Mouse (Mus musculus) heart, postnatal 14 days (tissue): Measurements from ENCODE around the gene Ap5z1. TPM values are rescaled to one million over a fixed set of nuclear protein-coding genes. Genes with fewer than 3 reads are reported as not detected.
A peak's percentile ranks its signal among the peaks of the same experiment; 100 is the strongest.

Source experiments
- DNase-seq, 2 experiments: peaks; one replicate each; pipeline ENCODE4 v3.0.0; 2021 to 2022
- intact Hi-C: fragments of 180-260 bp; cut with DNase I; formaldehyde crosslinking; loops from one replicate; pipeline ENCODE4 v1.15.1; 2025
- long read RNA-seq, 2 experiments: library from polyadenylated mRNA; stranded (forward); transcript quantifications; one replicate each; pipeline ENCODE4 v2.0.0; 2021
- total RNA-seq, 2 experiments: library from RNA; stranded (reverse); gene quantifications; 2 replicates each; pipeline ENCODE4 v1.2.3; 2021

Gene Ap5z1
- total RNA-seq, result 1 to 10 TPM; 5.9 to 8.7 TPM
- long read RNA-seq, experiment 1, partial matches to known transcripts, result 1 of 5 reads
- long read RNA-seq, experiment 1, other reads (novel, unspliced or antisense), result 3 of 5 reads
- long read RNA-seq, experiment 2, transcript Ap5z1-201 (17 exons, 3,689 nt), result major isoform, 11 of 14 reads
- long read RNA-seq, experiment 2, partial matches to known transcripts, result 3 of 14 reads
- long read RNA-seq, experiment 2, other reads (novel, unspliced or antisense), result 0 of 14 reads

DNA sequence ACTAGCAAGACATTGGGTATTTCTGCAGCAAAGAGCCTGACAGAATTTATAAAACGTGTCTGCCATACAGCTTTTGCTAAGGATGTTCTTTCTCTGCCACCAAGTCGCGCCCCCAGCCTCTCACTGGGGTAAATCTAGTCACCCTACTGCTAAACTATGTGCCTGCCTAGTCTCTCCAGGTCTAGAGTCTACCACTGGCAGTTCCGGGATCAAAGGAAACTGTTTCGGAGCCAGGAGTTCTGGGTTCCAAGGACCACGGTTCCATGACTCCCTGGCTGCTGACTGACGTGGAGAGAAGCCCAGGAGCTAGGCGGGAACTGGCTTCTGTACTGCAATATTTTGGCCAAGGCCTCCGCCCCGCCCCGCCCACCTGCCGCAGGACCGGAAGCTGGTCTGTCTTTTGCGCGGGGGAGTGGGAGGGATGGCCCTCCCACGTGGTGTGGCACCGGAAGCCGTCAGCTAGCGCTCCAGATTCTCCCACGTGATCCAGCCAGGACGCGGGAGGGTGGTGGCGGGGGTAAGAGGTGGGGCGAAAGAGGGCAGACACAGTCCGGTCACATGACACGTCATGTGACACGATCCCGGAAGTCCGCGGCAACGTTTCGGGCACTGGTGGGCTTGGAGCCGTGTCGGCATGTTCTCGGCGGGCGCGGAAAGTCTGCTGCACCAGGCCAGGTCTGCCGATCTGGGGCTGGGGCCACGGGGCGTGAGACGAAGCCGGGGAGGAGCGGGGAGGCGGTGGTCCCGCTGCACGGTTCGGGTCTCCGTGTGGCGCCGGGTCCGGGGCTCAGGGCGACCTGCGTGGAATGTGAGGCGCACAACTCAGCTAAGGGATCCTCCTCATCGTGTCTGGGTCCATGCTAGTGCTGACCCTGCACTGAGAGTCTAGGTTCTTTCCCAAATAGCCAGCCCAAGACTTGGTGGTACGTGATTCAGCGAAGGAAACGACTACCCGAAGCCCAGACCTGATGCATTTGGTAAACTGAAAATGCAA is at the start of gene Ap5z1:
Gene Ap5z1 (plus strand): TSS at position 484 of the 994 bp plus-strand sequence.
- peak; percentile 90 to 91 for DNase-seq
- intact Hi-C loops, result no loop called here

GRCm38 (mm10) chr5:142415401-142415800 is 48.3 kb upstream of the Ap5z1 start:
- intact Hi-C loops, result no loop called here
- no peak for DNase-seq

DNA sequence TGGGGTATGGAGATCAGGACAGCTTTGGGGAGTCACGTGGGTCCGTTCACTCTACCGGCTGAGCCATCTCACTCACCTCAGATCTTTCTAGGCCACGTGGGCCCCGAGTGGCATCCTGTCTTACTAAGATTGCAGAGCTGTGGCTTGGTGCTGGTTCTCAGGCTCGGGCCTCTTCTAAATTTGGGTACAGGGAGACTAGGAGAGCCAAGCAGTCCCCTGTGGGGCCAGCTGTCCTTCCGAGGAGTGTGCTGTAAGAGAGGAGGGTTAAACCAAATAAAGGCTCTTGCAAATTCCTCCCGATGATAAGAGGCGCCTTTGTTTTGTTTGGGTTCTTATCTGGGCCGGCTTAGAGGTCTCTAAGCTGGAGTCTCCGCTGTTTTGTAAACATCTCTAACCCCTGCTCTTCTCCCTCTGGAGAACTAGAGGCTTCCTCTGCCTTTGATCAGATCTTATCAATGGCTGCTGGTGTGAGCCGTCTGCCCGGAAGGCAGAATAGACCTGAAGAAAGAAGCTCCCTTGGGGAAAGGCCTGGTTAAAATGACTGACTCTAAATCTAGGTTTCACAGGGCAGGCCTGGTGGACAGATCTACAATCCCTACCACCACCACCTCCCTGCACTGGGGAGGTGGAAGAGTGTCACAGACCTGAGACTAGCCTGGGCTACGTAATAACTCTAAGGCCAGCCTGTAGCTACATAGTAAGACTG is 47.5 kb upstream of the Ap5z1 start:
- no peak for DNase-seq
- intact Hi-C loops, result no loop called here

- intact Hi-C loops, result no loop called here
- no peak for DNase-seq
These were observed 46.6 kb upstream of the Ap5z1 start for GRCm38 (mm10) chr5:142417104-142417503.

DNA sequence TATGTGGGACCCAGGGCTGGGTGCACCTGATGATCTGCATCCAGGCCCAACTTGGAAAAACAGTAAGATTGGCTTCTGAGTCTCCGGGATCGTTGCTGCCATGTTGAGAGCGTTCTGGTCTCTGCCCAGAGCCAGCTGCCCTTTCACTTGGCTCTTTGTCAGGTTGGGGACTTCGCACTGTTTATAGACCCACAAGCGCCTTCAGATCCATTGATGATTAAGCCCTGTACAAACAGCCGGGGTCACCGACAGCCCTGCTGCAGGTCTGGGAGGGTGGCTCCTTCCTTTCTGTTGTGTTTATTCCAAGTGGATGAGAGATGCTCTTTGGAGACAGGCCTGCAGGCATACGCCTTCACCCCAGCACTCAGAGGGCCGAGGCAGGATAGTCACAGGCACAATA is 45.9 kb upstream of the Ap5z1 start:
- intact Hi-C loops, result no loop called here
- DNase-seq, result no peak

DNA sequence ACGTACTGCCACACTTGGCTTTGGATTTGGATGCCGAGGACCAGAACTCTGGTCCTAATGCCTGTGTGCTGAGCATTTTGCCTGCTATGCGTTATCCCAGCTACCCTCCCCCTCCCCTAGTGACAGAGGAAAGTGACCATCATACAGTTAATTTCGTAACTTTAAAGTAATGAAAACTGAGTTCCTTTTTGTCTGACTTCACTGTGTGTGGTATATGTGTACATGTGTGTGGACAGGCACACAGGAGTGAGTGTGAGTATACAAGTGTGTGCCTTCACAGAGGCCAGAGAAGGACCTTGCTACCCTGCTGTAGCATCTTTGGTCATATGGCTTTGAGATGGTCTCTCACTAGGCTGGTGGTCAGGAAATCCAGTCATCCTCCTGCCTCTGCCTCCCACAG is 45.3 kb upstream of the Ap5z1 start:
- no peak for DNase-seq

DNA sequence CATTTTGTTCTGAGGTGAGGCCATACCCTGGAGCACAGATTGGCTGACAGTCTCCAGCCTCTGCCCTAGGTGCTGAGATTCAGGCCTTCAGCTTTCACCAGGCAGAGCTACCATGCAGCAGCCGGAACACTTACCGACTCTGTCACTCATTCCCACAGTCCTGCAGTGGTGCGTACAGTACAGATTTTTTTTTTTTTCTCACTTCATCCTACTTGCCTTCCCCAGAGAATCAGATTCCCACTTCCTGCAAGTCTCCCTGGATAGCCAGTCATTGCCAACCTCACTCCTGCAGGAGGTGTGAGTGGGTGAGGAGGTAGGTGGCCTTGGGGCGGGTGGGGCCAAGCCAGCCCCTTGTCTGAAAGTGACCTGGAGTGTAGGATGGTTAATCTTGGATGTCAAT is 43.4 kb upstream of the Ap5z1 start:
- intact Hi-C loops, result no loop called here
- no peak for DNase-seq

More for the DNA sequence above, 45.3 kb upstream of the Ap5z1 start:
- intact Hi-C loops, result no loop called here

GRCm38 (mm10) chr5:142420920-142421319 is 42.8 kb upstream of the Ap5z1 start:
- intact Hi-C loops, result no loop called here
- no peak for DNase-seq

GRCm38 (mm10) chr5:142421886-142422285 is 41.9 kb upstream of the Ap5z1 start:
- intact Hi-C loops, result no loop called here
- no peak for DNase-seq

- DNase-seq, result no peak
- intact Hi-C loops, result loop anchor here (1.0 kb wide), 1 partner anchor 21 kb away; no protein-coding TSS in a partner anchor
These were observed 40.6 kb upstream of the Ap5z1 start for GRCm38 (mm10) chr5:142423141-142423540.

- intact Hi-C loops, result loop anchor here (1.0 kb wide), 1 partner anchor 21 kb away; no protein-coding TSS in a partner anchor
- no peak for DNase-seq
These were observed 40.0 kb upstream of the Ap5z1 start for GRCm38 (mm10) chr5:142423701-142424100.

- DNase-seq, result peak; percentile 81 to 82
- intact Hi-C loops, result no loop called here
These were observed 39.0 kb upstream of the Ap5z1 start for GRCm38 (mm10) chr5:142424627-142425349.

DNA sequence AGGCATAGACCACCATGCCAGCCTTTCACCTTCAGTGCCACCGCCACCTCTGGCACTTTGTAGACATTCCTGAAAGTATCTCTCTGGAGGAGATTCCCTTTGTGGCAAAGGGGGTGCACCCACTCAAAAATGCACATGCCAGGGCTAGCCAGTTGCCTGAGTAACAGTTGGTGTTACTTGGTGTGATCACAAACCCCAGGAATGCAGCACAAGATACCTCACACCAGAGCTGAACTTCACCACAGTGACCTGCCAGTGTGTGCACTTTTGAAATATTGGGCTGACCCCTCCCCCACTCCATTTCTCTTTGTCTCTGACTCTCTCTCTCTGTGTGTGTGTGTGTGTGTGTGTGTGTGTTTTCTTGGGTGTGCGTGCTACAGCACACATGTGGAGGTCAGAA is 37.3 kb upstream of the Ap5z1 start:
- no peak for DNase-seq
- intact Hi-C loops, result no loop called here

DNA sequence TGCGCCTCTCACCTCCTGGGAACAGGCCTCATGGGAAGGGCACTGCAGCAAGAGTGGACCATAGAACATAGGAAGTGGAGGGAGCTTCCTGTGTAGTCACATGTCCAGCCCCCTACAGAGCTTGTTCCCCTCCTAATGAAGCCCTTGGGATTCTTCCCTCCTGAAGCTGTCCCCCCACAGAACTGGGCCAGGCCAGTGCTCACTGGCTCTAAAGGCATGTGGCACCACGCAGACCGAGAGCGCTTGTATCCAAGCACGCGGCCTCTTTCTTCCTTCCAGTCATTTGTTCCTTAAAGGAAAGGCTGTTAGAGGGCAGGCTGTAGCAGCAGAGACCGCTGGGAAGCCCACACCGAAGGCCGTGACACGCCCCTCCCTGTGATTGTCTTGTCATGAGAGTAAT is 35.9 kb upstream of the Ap5z1 start:
- intact Hi-C loops, result no loop called here
- DNase-seq, result no peak

DNA sequence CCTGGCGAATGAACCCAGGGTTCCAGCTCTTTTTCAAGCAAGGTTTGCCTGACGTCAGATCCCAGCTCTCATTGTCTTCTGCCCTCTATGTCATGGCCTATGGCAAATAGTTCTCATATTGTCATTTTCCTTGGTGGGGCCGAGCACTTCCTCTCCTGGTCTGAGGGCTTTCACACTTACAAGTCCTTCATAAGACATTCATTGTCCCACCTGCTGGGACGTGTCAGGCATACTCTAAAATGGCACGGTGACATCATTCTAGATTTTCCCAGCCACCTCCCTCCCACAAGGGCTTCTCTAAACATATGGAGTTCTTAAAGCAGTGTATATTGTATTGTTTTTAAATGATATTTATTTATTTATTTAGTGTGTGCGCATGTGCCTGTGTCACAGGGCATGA is 35.1 kb upstream of the Ap5z1 start:
- no peak for DNase-seq
- intact Hi-C loops, result no loop called here

DNA sequence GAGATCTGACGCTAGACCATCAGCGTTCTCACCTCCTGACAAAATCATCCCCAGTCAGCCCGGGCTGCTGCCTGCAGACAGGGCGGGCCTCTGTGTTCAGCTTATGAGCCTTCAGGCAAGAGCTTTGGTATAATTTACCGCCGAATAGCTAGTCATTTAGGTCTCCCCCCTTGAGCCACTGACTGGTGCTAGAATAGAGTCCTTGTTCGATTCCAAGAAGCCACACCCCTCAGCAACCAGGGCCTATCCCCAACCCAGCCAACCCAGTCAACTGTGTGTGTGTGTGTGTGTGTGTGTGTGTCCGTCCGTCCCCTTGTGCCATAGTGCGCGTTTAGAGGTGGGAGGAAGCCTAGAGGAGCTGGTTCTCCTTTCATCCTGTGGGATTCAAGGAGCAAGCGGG is 32.7 kb upstream of the Ap5z1 start:
- DNase-seq, result no peak
- intact Hi-C loops, result no loop called here

GRCm38 (mm10) chr5:142431811-142432434 is 31.8 kb upstream of the Ap5z1 start:
- intact Hi-C loops, result no loop called here
- no peak for DNase-seq

DNA sequence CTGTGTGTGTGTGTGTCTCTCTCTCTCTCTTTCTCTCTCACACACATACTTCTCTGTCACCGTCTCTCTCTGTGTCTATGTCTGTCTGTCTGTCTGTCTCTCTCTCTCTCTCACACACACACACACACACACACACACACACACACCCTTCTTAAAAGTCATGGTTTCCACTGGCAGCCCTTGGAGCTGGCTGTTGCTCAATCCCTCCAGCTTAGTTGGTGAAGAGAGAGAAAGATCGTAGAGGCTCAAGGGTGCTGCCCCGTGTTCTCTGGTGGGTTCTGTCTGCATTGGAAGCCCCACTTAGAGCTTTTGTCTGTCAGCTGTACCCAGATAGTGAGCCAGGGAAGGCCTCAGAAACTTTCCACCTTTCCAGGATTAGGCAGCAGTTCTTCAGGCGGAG is 31.0 kb upstream of the Ap5z1 start:
- DNase-seq, result no peak
- intact Hi-C loops, result no loop called here

GRCm38 (mm10) chr5:142434052-142434451 is 29.7 kb upstream of the Ap5z1 start:
- DNase-seq, result no peak
- intact Hi-C loops, result no loop called here

DNA sequence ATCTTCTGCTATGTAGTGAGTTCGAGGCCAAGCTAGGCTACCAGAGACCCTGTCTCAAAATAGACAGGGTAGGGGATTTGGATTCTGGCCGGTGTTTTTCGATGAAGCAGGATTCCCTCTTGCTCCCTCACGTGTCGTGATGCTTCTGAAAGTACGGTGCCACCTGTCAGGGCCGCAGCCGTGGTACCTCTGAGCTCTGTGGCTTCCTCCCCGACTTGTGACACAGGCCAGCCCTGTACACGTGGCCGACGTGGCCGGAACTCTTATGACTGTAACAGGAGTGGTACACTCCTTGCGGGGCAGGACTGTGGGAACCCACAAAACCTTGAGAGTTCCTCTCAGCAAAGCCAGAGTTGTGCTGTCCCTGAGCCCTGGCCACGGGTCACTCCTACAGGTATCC is 28.0 kb upstream of the Ap5z1 start:
- intact Hi-C loops, result no loop called here
- DNase-seq, result no peak
